Mouse (Mus musculus): Measurements from ENCODE around the gene Slc50a1. TPM values are rescaled to one million over a fixed set of nuclear protein-coding genes. Genes with fewer than 3 reads are reported as not detected.
A peak's percentile ranks its signal among the peaks of the same experiment; 100 is the strongest.

Slc50a1 gene
- polyA plus RNA-seq, 1 experiment from 2014 or later: 107 TPM

- Histone ChIP-seq H3K9me3 (ENCODE audit: control insufficient read depth, low read length) (no peaks in the 10 kb centered on the region), H3K4me2 (replicated peaks; ENCODE audit: low read depth) (peak overlapping the region; percentile 69; the same call in 1 of the 2 replicates), H3K27ac (replicated peaks) (peak overlapping the region; percentile 82), H3K27me3 (ENCODE audit: control insufficient read depth, insufficient read depth, low read length) (no peaks in the 10 kb centered on the region), H3K9ac (ENCODE audit: low read length) (no peak overlapping the region; the same call in 1 of the 2 replicates), H3K4me1 (replicated peaks; ENCODE audit: control insufficient read depth, insufficient read depth) (peaks cover 12% of the 10 kb centered on the region), H3K4me3 (ENCODE audit: low read depth, low read length) (no peak overlapping the region), H3K36me3 (ENCODE audit: control insufficient read depth, insufficient read depth, low read length) (peaks cover 9% of the 10 kb centered on the region)
- DNase-seq (ENCODE audit: low spot score) (no peak), ATAC-seq (ENCODE audit: low FRiP score, low TSS enrichment) (no peak)
- 76% methylated on average over 8 of the region's 8 CpGs for WGBS
- TF ChIP-seq CTCF (IDR thresholded peaks at IDR 0.05; ENCODE audit: low read depth): no peak
- TF ChIP-seq EP300 (optimal IDR thresholded peaks at IDR 0.05): no peak
Measured at GRCm38 (mm10) chr3:89268916-89269315, 1.5 kb downstream of the Slc50a1 start.

- Histone ChIP-seq H3K36me3 (ENCODE audit: control insufficient read depth, insufficient read depth, low read length) (no peaks in the 10 kb centered on the region), H3K4me3 (ENCODE audit: low read depth, low read length) (peak overlapping the region; percentile 66), H3K4me2 (replicated peaks; ENCODE audit: low read depth) (peak overlapping the region; percentile 96), H3K27ac (replicated peaks) (peak overlapping the region; percentile 84), H3K9me3 (ENCODE audit: control insufficient read depth, low read length) (no peaks in the 10 kb centered on the region), H3K4me1 (replicated peaks; ENCODE audit: control insufficient read depth, insufficient read depth) (peaks cover 12% of the 10 kb centered on the region), H3K27me3 (ENCODE audit: control insufficient read depth, insufficient read depth, low read length) (no peaks in the 10 kb centered on the region), H3K9ac (ENCODE audit: low read length) (peak overlapping the region; percentile 81)
- DNase-seq (ENCODE audit: low spot score): peak; percentile 82
- WGBS: under 1% methylated on average over 20 of the region's 20 CpGs
- TF ChIP-seq EP300 (optimal IDR thresholded peaks at IDR 0.05) (no peak), CTCF (IDR thresholded peaks at IDR 0.05; ENCODE audit: low read depth) (no peak)
- ATAC-seq (ENCODE audit: low FRiP score, low TSS enrichment): peak; percentile 77
Measured at GRCm38 (mm10) chr3:89266439-89266893, 3.9 kb downstream of the Slc50a1 start.

- WGBS: 64% methylated on average over 10 of the region's 10 CpGs
- no peak for TF ChIP-seq CTCF (IDR thresholded peaks at IDR 0.05; ENCODE audit: low read depth)
- TF ChIP-seq EP300 (optimal IDR thresholded peaks at IDR 0.05): no peak
- ATAC-seq (ENCODE audit: low FRiP score, low TSS enrichment) (no peak), DNase-seq (ENCODE audit: low spot score) (no peak)
- H3K9me3 ChIP-seq (ENCODE audit: control insufficient read depth, low read length): no peaks in the 10 kb centered on the region
- H3K9ac ChIP-seq (ENCODE audit: low read length): no peak overlapping the region
- no peaks in the 10 kb centered on the region for H3K4me1 ChIP-seq (replicated peaks; ENCODE audit: control insufficient read depth, insufficient read depth)
- H3K4me2 ChIP-seq (replicated peaks; ENCODE audit: low read depth): no peak overlapping the region
- no peak overlapping the region for H3K4me3 ChIP-seq (ENCODE audit: low read depth, low read length)
- H3K36me3 ChIP-seq (ENCODE audit: control insufficient read depth, insufficient read depth, low read length): no peaks in the 10 kb centered on the region
- H3K27me3 ChIP-seq (ENCODE audit: control insufficient read depth, insufficient read depth, low read length): no peaks in the 10 kb centered on the region
- H3K27ac ChIP-seq (replicated peaks): no peak overlapping the region
Measured at GRCm38 (mm10) chr3:89262417-89262816, 8.0 kb downstream of the Slc50a1 start.

GRCm38 (mm10) chr3:89260211-89260610, 10.2 kb downstream of the Slc50a1 start:
- DNase-seq (ENCODE audit: low spot score) (no peak), ATAC-seq (ENCODE audit: low FRiP score, low TSS enrichment) (no peak)
- WGBS: 52% methylated on average over 3 of the region's 3 CpGs
- H3K4me3 ChIP-seq (ENCODE audit: low read depth, low read length): no peak overlapping the region
- TF ChIP-seq CTCF (IDR thresholded peaks at IDR 0.05; ENCODE audit: low read depth) (no peak), EP300 (optimal IDR thresholded peaks at IDR 0.05) (no peak)
- H3K27me3 ChIP-seq (ENCODE audit: control insufficient read depth, insufficient read depth, low read length): no peaks in the 10 kb centered on the region
- H3K36me3 ChIP-seq (ENCODE audit: control insufficient read depth, insufficient read depth, low read length): no peaks in the 10 kb centered on the region
- H3K27ac ChIP-seq (replicated peaks): no peak overlapping the region
- no peak overlapping the region for H3K9ac ChIP-seq (ENCODE audit: low read length)
- H3K9me3 ChIP-seq (ENCODE audit: control insufficient read depth, low read length): no peaks in the 10 kb centered on the region
- no peaks in the 10 kb centered on the region for H3K4me1 ChIP-seq (replicated peaks; ENCODE audit: control insufficient read depth, insufficient read depth)
- H3K4me2 ChIP-seq (replicated peaks; ENCODE audit: low read depth): no peak overlapping the region

- no peak for TF ChIP-seq EP300 (optimal IDR thresholded peaks at IDR 0.05)
- no peak within 1 kb of the TSS for H3K4me2 ChIP-seq (replicated peaks; ENCODE audit: low read depth)
- H3K9me3 ChIP-seq (ENCODE audit: control insufficient read depth, low read length): no peaks in the 10 kb centered on the region
- no peaks in the 10 kb centered on the region for H3K4me1 ChIP-seq (replicated peaks; ENCODE audit: control insufficient read depth, insufficient read depth)
- H3K4me3 ChIP-seq (ENCODE audit: low read depth, low read length): no peak within 1 kb of the TSS
- H3K36me3 ChIP-seq (ENCODE audit: control insufficient read depth, insufficient read depth, low read length): no peaks in the 10 kb centered on the region
- 34% methylated on average over 7 of the region's 7 CpGs for WGBS
- H3K27ac ChIP-seq (replicated peaks): no peak within 1 kb of the TSS
- H3K9ac ChIP-seq (ENCODE audit: low read length): no peak within 1 kb of the TSS
- ATAC-seq (ENCODE audit: low FRiP score, low TSS enrichment) (no peak), DNase-seq (ENCODE audit: low spot score) (no peak)
- H3K27me3 ChIP-seq (ENCODE audit: control insufficient read depth, insufficient read depth, low read length): no peaks in the 10 kb centered on the region
Measured at GRCm38 (mm10) chr3:89259076-89259475, 11.3 kb downstream of the Slc50a1 start, which contains the start of gene Dpm3. Gene Dpm3, plus strand, starts transcription at chr3:89259358.

- no peak overlapping the region for H3K27ac ChIP-seq (replicated peaks)
- H3K4me3 ChIP-seq (ENCODE audit: low read depth, low read length): no peak overlapping the region
- DNase-seq (ENCODE audit: low spot score) (no peak), ATAC-seq (ENCODE audit: low FRiP score, low TSS enrichment) (no peak)
- TF ChIP-seq EP300 (optimal IDR thresholded peaks at IDR 0.05) (no peak), CTCF (IDR thresholded peaks at IDR 0.05; ENCODE audit: low read depth) (no peak)
- H3K9me3 ChIP-seq (ENCODE audit: control insufficient read depth, low read length): no peaks in the 10 kb centered on the region
- 69% methylated on average over 5 of the region's 5 CpGs for WGBS
- no peak overlapping the region for H3K4me2 ChIP-seq (replicated peaks; ENCODE audit: low read depth)
- no peaks in the 10 kb centered on the region for H3K36me3 ChIP-seq (ENCODE audit: control insufficient read depth, insufficient read depth, low read length)
- H3K9ac ChIP-seq (ENCODE audit: low read length): no peak overlapping the region
- no peaks in the 10 kb centered on the region for H3K27me3 ChIP-seq (ENCODE audit: control insufficient read depth, insufficient read depth, low read length)
- H3K4me1 ChIP-seq (replicated peaks; ENCODE audit: control insufficient read depth, insufficient read depth): peaks cover 4% of the 10 kb centered on the region; the same call in 1 of the 2 replicates
Measured at GRCm38 (mm10) chr3:89256177-89256576, 14.2 kb downstream of the Slc50a1 start.
